Mouse (Mus musculus): ENCODE data around the gene Col25a1.

GRCm38 (mm10) chr3:130256610-130257009 lies 125.3 kb downstream of the Col25a1 start:
- TF ChIP-seq CTCF (IDR thresholded peaks at IDR 0.05; ENCODE audit: insufficient read depth, low read depth, low read length): no peak
- no peak for TF ChIP-seq POLR2A (IDR thresholded peaks at IDR 0.05; ENCODE audit: insufficient read depth, low read depth, low read length)

Data from olfactory bulb, adult 2 months (tissue).